Mouse (Mus musculus) MN1 (cell line): ENCODE data around the gene Rnf20.
A peak's percentile ranks its signal among the peaks of the same experiment; 100 is the strongest.

Experiments
- DNase-seq: peaks from one replicate; pipeline ENCODE4 v3.0.0-alpha.2; 2016; ENCODE audit warnings: low spot score

The Rnf20 gene

GRCm38 (mm10) chr4:49661664-49662063, 29.9 kb downstream of the Rnf20 start:
- no peak for DNase-seq

GRCm38 (mm10) chr4:49662231-49662630, 30.4 kb downstream of the Rnf20 start:
- no peak for DNase-seq

- DNase-seq: no peak
Observed at GRCm38 (mm10) chr4:49664850-49665249, 33.0 kb downstream of the Rnf20 start.

- no peak for DNase-seq
Observed at GRCm38 (mm10) chr4:49676071-49676470, 44.3 kb downstream of the Rnf20 start.

GRCm38 (mm10) chr4:49676790-49677189, 45.0 kb downstream of the Rnf20 start:
- DNase-seq: no peak

GRCm38 (mm10) chr4:49680171-49680875, 48.5 kb downstream of the Rnf20 start:
- DNase-seq: no peak

- DNase-seq: no peak
Observed at GRCm38 (mm10) chr4:49681812-49682211, 50.0 kb downstream of the Rnf20 start, which contains the start of gene Ppp3r2. TSS of gene Ppp3r2 (minus strand) at chr4:49682024.

- DNase-seq: peak; percentile 68
Observed at GRCm38 (mm10) chr4:49688594-49689288, 56.9 kb downstream of the Rnf20 start.

- no peak for DNase-seq
Observed at GRCm38 (mm10) chr4:49691405-49692194, 59.8 kb downstream of the Rnf20 start.
